ENCODE assay signal across 11 mouse cellular contexts in the genomic region with DNA sequence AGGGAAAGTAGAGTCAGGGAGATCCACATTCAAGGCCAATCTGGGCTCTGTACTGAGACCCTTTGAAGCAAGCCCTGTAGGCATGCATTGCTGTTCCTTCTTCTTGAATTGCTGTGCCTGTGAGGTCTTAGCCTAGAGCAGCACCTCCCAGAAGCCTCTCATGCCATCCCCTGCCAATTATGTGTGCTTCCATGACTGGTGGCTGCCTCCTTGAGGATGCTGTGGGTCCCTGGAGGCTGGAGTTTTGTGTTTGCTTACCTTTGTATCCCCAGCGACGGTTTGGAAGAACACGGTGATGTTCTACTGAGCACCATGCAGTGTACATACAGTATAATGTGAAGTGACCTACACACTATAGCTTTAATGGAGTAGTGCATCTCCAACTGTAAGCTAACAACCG.
"Had no signal": no experiment of that assay in that cellular context is flagged by ENCODE, and none has a peak within 500 bp of the region (broad histone marks: within the 10 kb centered on the region; RNA-seq: fewer than 3 reads in every experiment).

No protein-coding gene starts in this region.

- DNase-seq: kidney, postnatal 10 days; kidney, postnatal 4 days; lung, adult 2 months; lung, postnatal 36 days; midbrain, embryonic 14.5 days; right cerebral cortex, postnatal 14 days; thymus, adult 18-20 months; thymus, postnatal 14 days had no signal

- H3K36me3 ChIP-seq: limb, embryonic 10.5 days; liver, embryonic 15.5 days had no signal

- H3K27ac ChIP-seq: layer of hippocampus, adult 2 months; limb, embryonic 10.5 days; liver, embryonic 15.5 days had no signal

- H3K4me3 ChIP-seq: layer of hippocampus, adult 2 months; limb, embryonic 10.5 days; liver, embryonic 15.5 days had no signal

- H3K27me3 ChIP-seq: liver, embryonic 15.5 days had no signal
